Mouse (Mus musculus) granulocyte monocyte progenitor cell, adult 5-6 weeks (primary cell): ENCODE data around the gene Yipf6. TPM values are rescaled to one million over a fixed set of nuclear protein-coding genes. Genes with fewer than 3 reads are reported as not detected.
"Not testable (repeated sequence)": the region's sequence is repeated elsewhere in the genome, so short reads cannot be mapped to it uniquely, and the experiment has no call there.

Source experiments
- ATAC-seq: replicated peaks from 2 replicates; pipeline ENCODE4 v1.8.0; 2016; ENCODE audit warnings: mild to moderate bottlenecking, moderate TSS enrichment, inconsistent platforms; ENCODE audit not compliant: poor library complexity, severe bottlenecking
- total RNA-seq, 2 experiments: library from RNA; stranded (forward) in 1 of 2; stranded (reverse) in 1 of 2; fragments of 200-712, 200-1000 nt in 1 of 2; fragments of >200 nt in 1 of 2; fragmentation: Nextera tagmentation in 1 of 2; gene quantifications; 2 replicates each; pipeline ENCODE4 v1.2.3; 2014 to 2017

The Yipf6 gene
- total RNA-seq (2014; fragmentation: Nextera tagmentation) (14.2 and 15.6 TPM in 2 replicates), total RNA-seq (2017) (18.9 and 28.9 TPM in 2 replicates)

DNA sequence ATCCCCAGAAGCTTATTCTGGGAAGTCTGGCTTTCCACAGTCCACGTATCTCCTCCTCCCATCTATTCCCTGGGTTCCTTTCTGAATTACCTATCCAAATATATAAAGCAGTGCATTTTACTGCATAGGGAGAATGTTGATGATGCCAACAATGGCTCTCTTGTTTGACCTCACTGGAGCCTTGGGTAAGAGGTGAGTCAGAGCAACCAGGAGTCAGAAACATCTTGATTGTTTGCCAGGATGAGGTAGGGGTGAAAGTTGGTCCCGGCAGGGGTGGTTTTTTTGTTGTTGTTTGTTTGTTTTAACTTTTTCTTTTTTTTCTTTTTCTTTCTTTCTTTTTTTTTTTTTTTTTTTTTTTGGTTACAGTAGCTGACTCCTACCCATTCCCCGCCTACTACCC, at the start of gene Yipf6:
Gene Yipf6, plus strand, starts transcription at position 216 of the 400 bp plus-strand sequence.
- no peak for ATAC-seq

DNA sequence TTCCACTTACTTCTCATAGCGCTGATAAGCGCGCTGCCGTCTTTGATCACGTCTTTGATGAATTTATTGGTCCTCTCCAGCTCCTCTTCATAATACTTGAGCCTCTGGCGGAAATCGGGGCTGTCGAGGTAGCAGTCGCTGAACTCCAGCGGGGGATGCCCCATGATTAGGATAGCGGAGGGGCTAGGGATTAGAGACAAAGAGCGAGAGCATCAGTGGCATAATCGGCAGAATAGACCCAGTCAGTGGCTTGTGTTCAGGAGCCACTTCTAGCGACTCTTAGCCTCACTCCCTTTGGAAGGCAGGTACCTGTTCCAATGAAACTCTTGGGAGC, 46.1 kb upstream of the Yipf6 start:
- ATAC-seq, result no peak

DNA sequence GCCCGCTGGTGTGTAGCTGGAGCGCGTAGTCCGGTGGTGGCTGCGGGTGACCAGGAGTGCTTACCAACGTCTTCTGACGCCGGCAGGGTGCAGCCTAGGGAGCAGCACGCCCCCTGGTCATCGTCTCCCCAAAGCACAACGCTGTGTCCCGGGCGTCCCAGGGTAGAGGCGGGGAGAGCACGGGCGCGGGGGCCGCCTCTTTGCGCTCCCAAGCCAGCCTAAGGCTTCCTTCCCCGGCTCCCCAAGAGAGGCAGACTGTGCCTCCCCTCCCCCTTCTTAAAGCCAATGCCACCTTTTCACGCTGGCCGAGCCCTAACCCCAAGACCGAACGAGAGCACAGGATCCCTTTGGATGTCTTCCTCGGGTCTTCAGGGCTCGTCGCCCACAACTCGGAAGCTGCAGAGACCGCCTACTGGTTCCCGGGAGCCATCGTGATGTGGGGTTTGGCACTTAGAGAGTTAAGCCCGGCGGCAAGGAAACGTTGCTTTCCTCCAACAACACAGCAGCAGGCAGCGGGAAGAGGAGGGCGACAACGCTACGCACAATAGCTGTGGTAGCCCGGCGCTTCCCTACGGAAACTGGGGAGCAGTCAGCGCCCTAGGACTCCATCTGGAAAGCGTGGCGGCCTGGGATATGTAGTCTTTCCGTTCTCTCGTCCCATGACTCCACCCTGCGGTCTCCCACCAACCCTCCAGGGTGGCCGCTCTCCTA, 45.6 kb upstream of the Yipf6 start, which contains the start of gene Ophn1:
Gene Ophn1, minus strand, starts transcription at position 620 of the 711 bp plus-strand sequence.
- peak; percentile 97 for ATAC-seq

DNA sequence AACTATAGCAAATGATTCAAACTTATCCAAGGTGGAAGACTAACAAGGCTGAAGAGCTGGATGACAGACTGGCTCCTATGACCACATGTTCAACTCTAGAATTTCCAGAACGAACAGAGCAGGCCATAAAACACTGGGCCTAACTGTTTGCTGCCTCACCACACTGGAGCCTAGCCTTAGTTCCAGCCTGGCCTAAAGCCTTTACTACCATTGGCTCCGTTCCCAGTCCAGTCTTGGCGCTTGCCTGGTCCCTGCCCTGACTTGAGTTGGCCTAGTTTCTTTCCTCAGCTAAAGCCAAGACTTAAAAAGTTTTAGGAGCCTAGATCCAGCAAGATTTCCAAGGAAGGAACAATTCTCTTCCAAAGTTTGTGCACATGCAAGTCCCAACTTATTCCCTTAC, 37.8 kb upstream of the Yipf6 start:
- no peak for ATAC-seq

DNA sequence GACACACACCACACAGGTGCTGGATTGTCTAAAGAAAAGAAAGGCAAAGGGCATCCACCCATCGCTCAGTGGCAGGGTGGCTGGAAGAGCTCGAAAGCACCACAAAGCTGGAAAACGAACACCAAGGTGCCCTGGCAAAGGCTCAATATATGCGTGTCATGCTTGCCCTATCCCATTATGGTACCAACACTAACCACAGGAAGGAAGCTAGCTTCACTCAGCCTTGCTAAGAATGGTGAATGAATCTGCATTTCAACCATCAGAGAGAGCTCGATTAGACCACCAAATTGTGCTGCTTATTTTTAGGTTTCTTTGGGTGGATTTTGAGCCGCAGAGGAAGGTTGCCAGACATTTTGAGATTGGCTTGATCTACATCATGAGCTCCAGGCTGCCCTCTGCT, 31.9 kb upstream of the Yipf6 start:
- peak; percentile 56 for ATAC-seq

DNA sequence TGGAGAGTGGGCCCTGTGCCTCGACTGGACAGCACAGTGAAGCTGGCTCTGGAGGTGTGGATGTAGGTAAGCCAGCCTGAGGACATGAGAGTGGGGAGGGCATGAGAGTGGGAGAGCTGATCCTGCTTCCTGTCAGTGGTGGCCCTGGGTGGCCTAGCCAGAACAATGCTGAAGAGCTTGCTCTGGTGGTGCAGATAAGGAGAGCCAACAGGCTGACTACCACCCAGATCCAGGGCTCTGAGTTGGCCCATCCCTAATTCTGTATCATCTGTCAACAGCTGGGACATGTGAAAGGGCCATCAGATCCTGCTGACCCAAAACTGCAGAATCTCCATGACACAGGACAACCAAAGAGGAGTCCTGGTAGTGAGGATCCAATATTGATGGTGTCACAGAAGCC, 27.2 kb upstream of the Yipf6 start:
- no peak for ATAC-seq

DNA sequence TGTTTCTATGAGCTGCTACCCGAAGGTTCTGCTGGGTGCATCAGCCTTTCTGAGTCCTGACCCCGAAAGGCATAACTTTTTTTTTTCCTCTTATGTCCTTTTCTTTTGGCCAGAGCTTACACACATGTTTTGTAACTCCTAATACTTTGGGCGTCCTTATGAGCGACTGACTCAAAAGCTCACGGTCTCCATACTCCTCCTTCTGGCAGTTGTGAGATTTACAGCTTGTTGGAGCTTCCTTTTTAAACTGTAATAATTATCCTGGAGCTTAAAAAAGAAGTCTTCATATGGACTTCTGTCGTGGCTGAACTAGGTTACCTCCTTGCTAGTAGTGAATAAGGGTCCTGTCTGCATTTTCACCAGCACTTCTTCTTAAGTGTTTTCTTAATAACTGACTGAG, 16.7 kb upstream of the Yipf6 start:
- ATAC-seq, result peak; percentile 82

DNA sequence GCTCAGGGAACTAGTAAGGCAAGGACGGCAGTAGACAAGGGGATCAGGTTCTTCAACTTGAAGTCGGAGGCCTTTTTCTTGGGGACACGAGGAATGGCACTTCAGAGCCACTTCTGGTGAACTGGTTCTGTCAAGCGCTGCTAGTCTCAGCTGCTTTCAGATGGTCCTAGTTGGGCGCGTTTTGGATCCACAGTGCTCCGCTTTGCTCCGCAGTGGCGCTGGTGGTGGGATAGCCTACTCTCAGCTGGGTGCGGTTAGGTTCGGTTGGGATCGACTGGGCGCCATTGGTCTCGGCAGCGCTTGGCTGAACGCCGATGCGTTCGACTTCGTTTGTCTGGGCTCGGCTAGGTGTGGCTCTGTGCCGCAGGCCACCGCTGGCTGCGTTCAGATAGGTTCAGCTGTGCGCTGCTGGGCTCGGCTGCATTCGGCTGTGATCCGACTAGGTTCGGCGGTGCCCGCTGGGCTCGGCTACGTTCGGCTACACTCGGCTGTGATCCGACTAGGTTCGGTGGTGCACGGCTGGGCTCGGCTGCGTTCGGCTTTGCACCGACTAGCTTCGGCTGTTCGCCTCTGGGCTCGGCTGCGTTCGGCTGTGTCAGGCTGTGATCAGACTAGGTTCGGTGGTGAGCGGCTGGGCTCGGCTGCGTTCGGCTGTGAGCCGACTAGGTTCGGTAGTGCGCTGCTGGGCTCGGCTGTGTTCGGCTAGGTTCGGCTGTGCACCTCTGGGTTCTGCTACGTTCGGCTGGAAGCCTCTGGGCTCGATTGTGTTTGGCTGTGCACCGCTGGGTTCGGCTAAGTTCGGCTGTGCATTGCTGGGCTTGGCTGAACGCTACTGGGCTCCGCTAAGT, 815 bp downstream of the Yipf6 start:
- peak; percentile 76 for ATAC-seq

DNA sequence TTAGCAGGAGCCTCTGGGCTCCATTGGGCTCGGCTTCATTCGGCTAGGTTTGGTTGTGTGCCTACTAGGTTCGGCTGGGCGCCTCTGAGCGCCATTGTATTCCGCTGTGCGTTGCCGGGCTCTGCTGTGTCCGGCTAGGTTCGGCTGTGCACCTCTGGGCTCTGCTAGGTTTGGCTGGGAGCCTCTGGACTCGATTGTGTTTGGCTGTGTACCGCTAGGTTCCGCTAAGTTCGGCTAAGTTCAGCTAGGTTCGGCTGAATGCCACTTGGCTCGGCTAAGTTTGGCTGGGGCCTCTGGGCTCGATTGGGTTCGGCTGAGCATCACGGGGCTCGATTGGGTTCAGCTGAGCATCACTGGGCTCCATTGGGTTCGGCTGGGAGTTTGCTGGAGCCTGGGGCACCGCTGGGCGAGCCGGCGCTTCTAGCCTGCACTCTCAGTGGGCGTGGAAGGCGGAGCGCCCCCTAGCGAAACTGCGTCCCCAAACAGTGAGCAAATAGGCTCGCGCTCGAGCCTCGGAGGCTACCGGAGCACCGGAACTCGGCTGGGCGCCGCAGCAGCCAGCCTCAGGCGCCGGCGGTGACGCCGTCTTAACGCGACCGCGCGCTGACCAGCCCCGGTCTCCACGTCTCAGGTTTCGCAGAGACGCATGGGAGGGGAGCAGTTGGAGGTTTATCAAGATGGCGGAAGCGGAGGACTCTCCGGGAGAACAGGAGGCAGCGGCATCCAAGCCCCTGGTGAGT, 1.6 kb downstream of the Yipf6 start:
- peak; percentile 80 for ATAC-seq

DNA sequence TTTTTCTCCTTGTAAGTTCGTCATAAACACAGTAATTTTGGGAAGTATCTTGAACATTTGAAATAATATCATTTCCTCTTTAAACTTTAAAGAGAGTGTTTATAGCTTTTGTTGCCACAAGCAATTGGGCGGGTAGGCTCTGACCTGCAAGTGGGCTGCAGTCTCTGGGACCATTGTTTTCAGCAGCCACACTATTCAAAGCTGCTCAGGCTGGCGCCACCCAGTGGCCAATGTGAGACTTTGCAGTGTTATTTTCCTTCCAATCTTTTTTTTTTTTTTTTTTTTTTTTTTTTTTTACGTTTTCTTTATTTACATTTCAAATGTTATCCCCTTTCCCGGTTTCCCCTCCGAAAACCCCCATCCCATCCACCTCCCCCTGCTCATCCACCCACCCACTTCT, 17.8 kb downstream of the Yipf6 start:
- peak; percentile 61; the same call in 1 of the 2 replicates for ATAC-seq

DNA sequence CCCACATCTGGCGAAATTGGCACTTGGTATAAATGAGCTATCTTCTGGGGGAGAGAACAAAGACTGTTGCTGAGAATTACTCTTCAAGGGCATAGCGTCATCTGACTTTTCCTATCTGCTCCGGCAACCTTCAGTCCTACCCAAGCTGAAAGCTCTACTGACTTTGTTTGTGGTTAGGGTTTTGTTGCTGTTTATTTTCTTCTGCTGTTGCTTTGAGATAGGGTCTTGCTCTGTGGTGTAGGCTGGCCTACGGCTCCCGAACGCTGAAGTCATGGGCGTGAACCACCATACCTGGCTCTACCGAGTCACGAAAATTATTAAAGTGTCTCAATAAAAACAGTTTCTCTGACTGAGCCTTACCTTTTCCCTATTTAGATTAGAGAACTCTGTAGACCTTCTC, 22.2 kb downstream of the Yipf6 start:
- ATAC-seq, result no peak

DNA sequence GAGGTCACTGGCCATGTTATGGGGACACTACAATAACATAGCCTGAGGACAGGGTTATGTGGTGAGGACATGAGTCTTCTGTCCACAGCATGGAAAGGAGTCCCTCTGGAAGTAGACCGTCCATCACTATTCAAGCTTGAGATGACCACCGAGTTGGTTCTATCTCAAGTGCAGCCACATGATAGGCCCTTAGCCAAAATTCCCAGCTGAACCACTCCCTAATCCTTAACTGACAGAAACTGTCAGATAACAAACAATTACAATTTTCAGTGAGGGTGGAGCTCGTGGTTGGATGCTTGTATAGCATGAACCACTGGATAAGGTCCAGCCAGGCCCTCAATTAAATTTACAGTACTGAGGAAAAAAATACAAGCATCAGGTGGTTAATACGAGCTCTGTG, 22.9 kb downstream of the Yipf6 start:
- no peak for ATAC-seq

DNA sequence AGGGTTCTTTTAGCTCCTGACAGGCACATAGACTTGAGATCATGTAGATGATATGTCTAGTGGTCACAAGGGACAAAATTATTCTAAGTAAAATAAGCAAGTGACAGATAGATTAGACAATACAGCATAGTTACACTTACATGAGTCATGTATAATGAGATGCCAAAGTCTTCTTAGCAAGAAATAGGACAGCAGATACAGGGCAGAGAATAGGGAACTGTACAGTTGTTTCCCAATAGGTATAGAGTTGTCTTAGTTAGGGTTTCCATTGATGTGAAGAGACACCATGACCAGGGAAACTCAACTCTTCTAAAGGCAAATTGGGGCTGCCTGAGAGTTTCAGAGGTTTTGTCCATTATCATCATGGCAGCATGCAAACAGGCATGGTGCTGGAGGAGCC, 27.6 kb downstream of the Yipf6 start:
- peak; percentile 78 for ATAC-seq

DNA sequence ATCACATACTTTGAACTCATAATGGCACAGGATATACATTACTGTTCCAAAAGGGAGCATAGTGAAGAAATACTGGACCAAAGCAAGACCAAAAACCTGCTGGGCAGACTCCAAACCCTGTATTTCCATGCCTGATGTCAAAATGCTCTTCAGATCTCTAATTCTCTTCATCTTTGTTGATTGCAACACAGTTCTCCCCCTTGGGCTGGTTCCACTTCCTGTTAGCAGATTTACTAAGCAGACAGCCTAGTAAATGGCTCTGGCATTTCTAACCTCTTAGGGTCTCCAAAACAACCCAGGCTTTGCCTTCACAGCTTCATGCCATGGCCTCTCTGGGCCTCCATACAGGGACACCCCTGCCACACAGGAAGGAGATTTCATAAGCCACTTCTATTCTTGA, 28.4 kb downstream of the Yipf6 start:
- ATAC-seq, result peak; percentile 96

DNA sequence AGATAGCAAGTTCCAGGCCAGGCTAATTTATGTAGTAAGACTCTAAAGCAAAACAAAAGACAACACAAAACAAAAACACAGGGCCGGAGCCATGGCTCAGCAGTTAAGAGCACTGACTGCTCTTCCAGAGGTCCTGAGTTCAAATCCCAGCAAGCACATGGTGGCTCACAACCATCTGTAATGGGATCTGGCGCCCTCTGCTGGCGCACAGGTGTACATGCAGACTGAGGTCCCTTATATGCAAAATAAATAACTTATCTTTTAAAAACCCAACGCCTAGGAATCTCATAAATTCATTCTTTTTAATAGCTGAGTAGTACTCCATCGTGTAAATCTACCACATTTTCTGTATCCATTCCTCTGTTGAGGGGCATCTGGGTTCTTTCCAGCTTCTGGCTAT, 50.5 kb downstream of the Yipf6 start:
- ATAC-seq, result not testable (repeated sequence)

DNA sequence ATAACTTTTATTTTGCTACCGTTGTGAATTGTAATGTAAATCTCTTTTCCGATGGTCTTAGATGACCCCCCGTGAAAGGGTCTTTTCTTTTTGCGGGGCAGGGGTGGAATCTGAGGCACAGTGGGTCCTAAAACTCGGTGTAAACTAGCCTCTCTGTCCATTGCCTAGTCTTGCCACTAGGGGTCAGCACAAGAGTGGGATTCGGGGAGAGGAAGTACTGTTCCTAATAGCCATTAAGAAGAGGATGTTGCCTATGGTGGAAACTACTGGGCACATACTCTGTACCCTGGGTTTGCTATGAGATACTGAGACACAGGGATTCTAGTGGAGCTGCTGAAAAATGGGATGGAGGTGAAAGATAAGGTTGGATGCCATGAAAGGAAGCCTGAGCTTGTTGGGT, 53.5 kb downstream of the Yipf6 start:
- ATAC-seq, result peak; percentile 99

Other genes with a start within 250 kb of the Yipf6 start
- gene Ophn1, start 45.3 kb upstream of the Yipf6 start, total RNA-seq (2014; fragmentation: Nextera tagmentation), result 2.1 and 2.9 TPM in 2 replicates
- 1.6 and 2.8 TPM in 2 replicates for gene Ophn1, start 45.3 kb upstream of the Yipf6 start, total RNA-seq (2017)
- 5.4 and 5.7 TPM in 2 replicates for gene Stard8, start 66.9 kb downstream of the Yipf6 start, total RNA-seq (2014; fragmentation: Nextera tagmentation)
- gene Stard8, start 66.9 kb downstream of the Yipf6 start, total RNA-seq (2017), result 7.6 and 9.7 TPM in 2 replicates
- 0.47 and 0.62 TPM in 2 replicates for gene Efnb1, start 199.8 kb downstream of the Yipf6 start, total RNA-seq (2014; fragmentation: Nextera tagmentation)
- 0.34 and 0.46 TPM in 2 replicates for gene Efnb1, start 199.8 kb downstream of the Yipf6 start, total RNA-seq (2017)